Mouse (Mus musculus) stomach, embryonic 15.5 days (tissue): Measurements from ENCODE around the gene Uck2. TPM values are rescaled to one million over a fixed set of nuclear protein-coding genes. Genes with fewer than 3 reads are reported as not detected.

Experiments
- ATAC-seq: fragments of 200-750 bp; cut with Nextera tagmentation; 2 replicates; pipeline ENCODE4 v1.8.0; 2017; ENCODE audit warnings: low read depth, moderate number of reproducible peaks, moderate TSS enrichment; ENCODE audit not compliant: insufficient read depth, low FRiP score
- H3K27ac ChIP-seq: fragments of 300-500 bp; sonication (generic); 2 replicates; pipeline ENCODE4 v1.5.1; 2015; ENCODE audit warnings: mild to moderate bottlenecking, inconsistent platforms
- H3K27me3 ChIP-seq: fragments of 300-500 bp; sonication (generic); replicated peaks from 2 replicates; pipeline ENCODE4 v1.6.1; 2015; ENCODE audit warnings: inconsistent platforms
- H3K36me3 ChIP-seq: fragments of 300-500 bp; sonication (generic); 2 replicates; pipeline ENCODE4 v1.6.1; 2015; ENCODE audit warnings: inconsistent platforms
- H3K4me1 ChIP-seq: fragments of 300-500 bp; sonication (generic); 2 replicates; pipeline ENCODE4 v1.6.1; 2015; ENCODE audit warnings: inconsistent platforms
- H3K4me2 ChIP-seq: fragments of 300-500 bp; sonication (generic); 2 replicates; pipeline ENCODE4 v1.6.1; 2015; ENCODE audit warnings: mild to moderate bottlenecking, inconsistent platforms
- H3K4me3 ChIP-seq: fragments of 300-500 bp; sonication (generic); replicated peaks from 2 replicates; pipeline ENCODE4 v1.5.1; 2015; ENCODE audit warnings: inconsistent platforms
- H3K9ac ChIP-seq: fragments of 300-500 bp; sonication (generic); 2 replicates; pipeline ENCODE4 v1.6.1; 2015; ENCODE audit warnings: inconsistent platforms
- H3K9me3 ChIP-seq: fragments of 300-500 bp; sonication (generic); 2 replicates; pipeline ENCODE4 v1.6.1; 2016; ENCODE audit warnings: inconsistent platforms
- WGBS: fragments of 180-500 bp; shearing (Covaris S2); methylation state at CpG from one replicate; pipeline ENCODE4 v1.1.7; 2015; 5-methylcytosine and 5-hydroxymethylcytosine counted together
- polyA plus RNA-seq: library from polyadenylated mRNA; unstranded; fragments of >200 nt; fragmentation: Nextera tagmentation; extraction: Ambion mirVana; gene quantifications from 2 replicates; pipeline ENCODE4 v1.2.1, GENCODE M21; 2015

Uck2 gene
- polyA plus RNA-seq, result 73.3 and 79.9 TPM in 2 replicates

GRCm38 (mm10) chr1:167285320-167285355, at the start of gene Uck2:
Gene Uck2 (minus strand): TSS chr1:167285320.
- ATAC-seq, result no peak
- Histone ChIP-seq H3K9me3 (no peaks in the 10 kb centered on the region), H3K27me3 (no peaks in the 10 kb centered on the region), H3K4me2 (peak within 1 kb of the TSS; percentile 74), H3K27ac (peak within 1 kb of the TSS; percentile 92), H3K4me1 (peaks cover 15% of the 10 kb centered on the region), H3K36me3 (no peaks in the 10 kb centered on the region), H3K9ac (peak within 1 kb of the TSS; percentile 81), H3K4me3 (peak within 1 kb of the TSS; percentile 81)
- WGBS, result 0% methylated on average over 2 of the region's 2 CpGs

GRCm38 (mm10) chr1:167331106-167331505, 46.0 kb upstream of the Uck2 start:
- Histone ChIP-seq H3K9me3 (no peaks in the 10 kb centered on the region), H3K27ac (no peak overlapping the region), H3K27me3 (no peaks in the 10 kb centered on the region), H3K4me3 (no peak overlapping the region), H3K4me1 (no peaks in the 10 kb centered on the region), H3K4me2 (no peak overlapping the region), H3K9ac (no peak overlapping the region), H3K36me3 (peaks cover 21% of the 10 kb centered on the region)
- no peak for ATAC-seq
- 91% methylated on average over 8 of the region's 8 CpGs for WGBS

- H3K9me3 ChIP-seq, result no peaks in the 10 kb centered on the region
- H3K4me2 ChIP-seq, result no peak overlapping the region
- H3K27me3 ChIP-seq, result no peaks in the 10 kb centered on the region
- H3K36me3 ChIP-seq, result peaks cover 27% of the 10 kb centered on the region
- no peak for ATAC-seq
- no peaks in the 10 kb centered on the region for H3K4me1 ChIP-seq
- no peak overlapping the region for H3K27ac ChIP-seq
- WGBS, result 91% methylated on average over 6 of the region's 6 CpGs
- no peak overlapping the region for H3K9ac ChIP-seq
- no peak overlapping the region for H3K4me3 ChIP-seq
These were observed 43.7 kb upstream of the Uck2 start for GRCm38 (mm10) chr1:167328776-167329175.

GRCm38 (mm10) chr1:167321691-167322090, 36.6 kb upstream of the Uck2 start:
- 95% methylated on average over 6 of the region's 6 CpGs for WGBS
- no peak for ATAC-seq
- Histone ChIP-seq H3K9me3 (no peaks in the 10 kb centered on the region), H3K27me3 (no peaks in the 10 kb centered on the region), H3K4me3 (no peak overlapping the region), H3K4me1 (no peaks in the 10 kb centered on the region), H3K4me2 (no peak overlapping the region), H3K27ac (no peak overlapping the region), H3K9ac (no peak overlapping the region), H3K36me3 (peaks cover 35% of the 10 kb centered on the region)

GRCm38 (mm10) chr1:167313220-167313619, 28.1 kb upstream of the Uck2 start:
- no peak for ATAC-seq
- Histone ChIP-seq H3K9me3 (no peaks in the 10 kb centered on the region), H3K36me3 (peaks cover 3% of the 10 kb centered on the region; the same call in 1 of the 2 replicates), H3K27me3 (no peaks in the 10 kb centered on the region), H3K4me3 (no peak overlapping the region), H3K4me1 (no peaks in the 10 kb centered on the region), H3K9ac (no peak overlapping the region), H3K4me2 (no peak overlapping the region), H3K27ac (no peak overlapping the region)
- WGBS, result 85% methylated on average over 4 of the region's 4 CpGs

GRCm38 (mm10) chr1:167312367-167312766, 27.2 kb upstream of the Uck2 start:
- no peak overlapping the region for H3K27ac ChIP-seq
- no peaks in the 10 kb centered on the region for H3K27me3 ChIP-seq
- H3K36me3 ChIP-seq, result peaks cover 3% of the 10 kb centered on the region; the same call in 1 of the 2 replicates
- H3K9ac ChIP-seq, result no peak overlapping the region
- ATAC-seq, result no peak
- H3K4me2 ChIP-seq, result no peak overlapping the region
- no peaks in the 10 kb centered on the region for H3K9me3 ChIP-seq
- H3K4me3 ChIP-seq, result no peak overlapping the region
- peaks cover 2% of the 10 kb centered on the region; the same call in 1 of the 2 replicates for H3K4me1 ChIP-seq

GRCm38 (mm10) chr1:167308261-167309054, 23.3 kb upstream of the Uck2 start, which contains the start of gene Tmco1:
Gene Tmco1 (plus strand): TSS chr1:167308378.
- Histone ChIP-seq H3K4me2 (peak within 1 kb of the TSS; percentile 77), H3K27ac (peak within 1 kb of the TSS; percentile 89), H3K9me3 (no peaks in the 10 kb centered on the region), H3K9ac (peak within 1 kb of the TSS; percentile 76), H3K4me3 (peak within 1 kb of the TSS; percentile 63), H3K36me3 (0 out of 2 replicates have a peak, but pooled peaks cover 3% of the 10 kb centered on the region), H3K4me1 (peaks cover 2% of the 10 kb centered on the region; the same call in 1 of the 2 replicates), H3K27me3 (no peaks in the 10 kb centered on the region)
- peak; percentile 96 for ATAC-seq
- under 1% methylated on average over 82 of the region's 82 CpGs for WGBS

GRCm38 (mm10) chr1:167307674-167308073, 22.6 kb upstream of the Uck2 start:
- Histone ChIP-seq H3K4me3 (peak overlapping the region; percentile 63), H3K9me3 (no peaks in the 10 kb centered on the region), H3K9ac (no peak overlapping the region), H3K27me3 (no peaks in the 10 kb centered on the region), H3K27ac (no peak overlapping the region), H3K4me1 (peaks cover 2% of the 10 kb centered on the region; the same call in 1 of the 2 replicates), H3K4me2 (peak overlapping the region; percentile 77), H3K36me3 (0 out of 2 replicates have a peak, but pooled peaks cover 3% of the 10 kb centered on the region)
- WGBS, result 56% methylated on average over 11 of the region's 11 CpGs
- ATAC-seq, result no peak

- no peak overlapping the region for H3K27ac ChIP-seq
These were observed 21.5 kb upstream of the Uck2 start for GRCm38 (mm10) chr1:167306451-167307240.

GRCm38 (mm10) chr1:167305501-167306137, 20.5 kb upstream of the Uck2 start:
- peaks cover 2% of the 10 kb centered on the region; the same call in 1 of the 2 replicates for H3K4me1 ChIP-seq
- no peak overlapping the region for H3K4me3 ChIP-seq
- 28% methylated on average over 7 of the region's 7 CpGs for WGBS
- no peak overlapping the region for H3K9ac ChIP-seq
- H3K9me3 ChIP-seq, result no peaks in the 10 kb centered on the region
- H3K4me2 ChIP-seq, result no peak overlapping the region
- no peak for ATAC-seq
- H3K27me3 ChIP-seq, result no peaks in the 10 kb centered on the region
- H3K36me3 ChIP-seq, result no peaks in the 10 kb centered on the region
- no peak overlapping the region for H3K27ac ChIP-seq

More at GRCm38 (mm10) chr1:167306451-167307240, 21.5 kb upstream of the Uck2 start:
- Histone ChIP-seq H3K9me3 (no peaks in the 10 kb centered on the region), H3K9ac (no peak overlapping the region), H3K4me2 (no peak overlapping the region), H3K4me3 (no peak overlapping the region), H3K27me3 (no peaks in the 10 kb centered on the region), H3K4me1 (peaks cover 2% of the 10 kb centered on the region; the same call in 1 of the 2 replicates), H3K36me3 (no peaks in the 10 kb centered on the region)
- no peak for ATAC-seq
- 59% methylated on average over 5 of the region's 5 CpGs for WGBS

GRCm38 (mm10) chr1:167300122-167300521, 15.0 kb upstream of the Uck2 start:
- 78% methylated on average over 2 of the region's 2 CpGs for WGBS

More at GRCm38 (mm10) chr1:167300122-167300521, 15.0 kb upstream of the Uck2 start:
- H3K36me3 ChIP-seq, result no peaks in the 10 kb centered on the region
- no peaks in the 10 kb centered on the region for H3K9me3 ChIP-seq
- H3K4me2 ChIP-seq, result no peak overlapping the region
- H3K27ac ChIP-seq, result no peak overlapping the region
- 0 out of 2 replicates have a peak, but pooled peaks cover 2% of the 10 kb centered on the region for H3K4me1 ChIP-seq
- no peaks in the 10 kb centered on the region for H3K27me3 ChIP-seq
- no peak overlapping the region for H3K9ac ChIP-seq
- H3K4me3 ChIP-seq, result no peak overlapping the region
- no peak for ATAC-seq
